Mouse (Mus musculus) liver, embryonic 12.5 days (tissue): Measurements from ENCODE around the gene Gm42417. TPM values are rescaled to one million over a fixed set of nuclear protein-coding genes. Genes with fewer than 3 reads are reported as not detected.

Experiments used
- ATAC-seq: fragments of 200-750 bp; cut with Nextera tagmentation; 2 replicates; pipeline ENCODE4 v1.8.0; 2017; ENCODE audit warnings: moderate number of reproducible peaks, mild to moderate bottlenecking, moderate library complexity
- H3K27ac ChIP-seq: fragments of 300-500 bp; sonication (generic); 2 replicates; pipeline ENCODE4 v1.5.1; 2016; ENCODE audit warnings: mild to moderate bottlenecking
- H3K27me3 ChIP-seq: fragments of 300-500 bp; sonication (generic); replicated peaks from 2 replicates; pipeline ENCODE4 v1.6.1; 2016; ENCODE audit warnings: mild to moderate bottlenecking, moderate library complexity
- H3K36me3 ChIP-seq: fragments of 300-500 bp; sonication (generic); 2 replicates; pipeline ENCODE4 v1.6.1; 2016; ENCODE audit warnings: mild to moderate bottlenecking, moderate library complexity
- H3K4me1 ChIP-seq: fragments of 300-500 bp; sonication (generic); 2 replicates; pipeline ENCODE4 v1.6.1; 2016
- H3K4me2 ChIP-seq: fragments of 300-500 bp; sonication (generic); 2 replicates; pipeline ENCODE4 v1.6.1; 2016; ENCODE audit warnings: mild to moderate bottlenecking, moderate library complexity
- H3K4me3 ChIP-seq: fragments of 300-500 bp; sonication (generic); 2 replicates; pipeline ENCODE4 v1.5.1; 2016; ENCODE audit warnings: mild to moderate bottlenecking, moderate library complexity
- H3K9ac ChIP-seq: fragments of 300-500 bp; sonication (generic); 2 replicates; pipeline ENCODE4 v1.6.1; 2016; ENCODE audit warnings: mild to moderate bottlenecking, moderate library complexity
- H3K9me3 ChIP-seq: fragments of 300-500 bp; sonication (generic); replicated peaks from 2 replicates; pipeline ENCODE4 v1.6.1; 2016; ENCODE audit warnings: mild to moderate bottlenecking, moderate library complexity
- WGBS: fragments of 180-500 bp; shearing (Covaris S2); methylation state at CpG from one replicate; pipeline ENCODE4 v1.1.7; 2016; ENCODE audit not compliant: insufficient replicate concordance; 5-methylcytosine and 5-hydroxymethylcytosine counted together
- polyA plus RNA-seq: library from polyadenylated mRNA; unstranded; fragments of >200 nt; fragmentation: Nextera tagmentation; extraction: Ambion mirVana; gene quantifications from 2 replicates; pipeline ENCODE4 v1.2.1, GENCODE M21; 2016

The Gm42417 gene
- polyA plus RNA-seq, 1 experiment from 2014 or later: 0.15 TPM

DNA sequence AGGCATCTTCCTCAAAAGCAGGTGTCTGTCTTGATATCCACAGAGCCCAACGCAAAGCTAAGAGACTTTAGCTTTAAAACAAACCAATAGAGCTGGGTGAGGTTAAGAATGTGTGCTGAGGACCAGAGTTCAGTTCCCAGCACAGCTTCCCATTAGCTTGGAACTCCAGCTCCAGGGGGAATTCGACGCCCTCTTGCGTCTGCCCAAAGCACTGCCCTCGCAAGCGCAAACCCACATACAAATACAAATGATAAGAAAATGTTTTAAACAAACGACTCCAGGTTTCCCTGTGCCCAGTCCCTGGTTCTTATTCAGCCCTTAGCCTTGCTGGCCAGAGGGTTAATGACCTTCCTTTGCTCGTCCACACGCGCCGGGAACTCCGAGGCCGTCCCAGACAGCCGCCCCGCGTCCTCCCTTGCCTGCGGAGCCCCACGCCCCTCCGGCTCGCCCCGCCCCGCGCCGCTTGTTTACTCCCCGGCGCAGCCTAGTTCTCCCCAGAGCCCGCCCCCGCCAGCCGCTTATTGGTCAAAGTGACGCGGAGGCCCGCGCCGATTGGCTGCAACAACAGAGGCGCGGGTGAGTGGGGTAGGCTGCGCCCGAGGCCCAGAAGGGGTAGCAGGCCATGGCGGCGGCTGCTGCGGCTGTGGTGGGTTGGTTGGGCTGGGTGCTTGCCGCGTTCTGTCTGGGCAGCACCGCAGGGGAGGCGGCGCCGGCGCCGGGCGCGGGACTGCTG is 27.8 kb downstream of the Gm42417 start, which contains the start of gene Cnnm3:
Gene Cnnm3, plus strand, starts transcription at position 579 of the 733 bp plus-strand sequence.
- H3K27me3 ChIP-seq: no peaks in the 10 kb centered on the region
- H3K36me3 ChIP-seq: peaks cover 17% of the 10 kb centered on the region
- H3K27ac ChIP-seq: peak within 1 kb of the TSS; percentile 95
- H3K4me1 ChIP-seq: peaks cover 35% of the 10 kb centered on the region
- peak; percentile 99 for ATAC-seq
- WGBS: 1% methylated on average over 50 of the region's 51 CpGs
- peak within 1 kb of the TSS; percentile 98 for H3K4me3 ChIP-seq
- H3K9ac ChIP-seq: peak within 1 kb of the TSS; percentile 87
- H3K9me3 ChIP-seq: no peaks in the 10 kb centered on the region
- peak within 1 kb of the TSS; percentile 98 for H3K4me2 ChIP-seq

DNA sequence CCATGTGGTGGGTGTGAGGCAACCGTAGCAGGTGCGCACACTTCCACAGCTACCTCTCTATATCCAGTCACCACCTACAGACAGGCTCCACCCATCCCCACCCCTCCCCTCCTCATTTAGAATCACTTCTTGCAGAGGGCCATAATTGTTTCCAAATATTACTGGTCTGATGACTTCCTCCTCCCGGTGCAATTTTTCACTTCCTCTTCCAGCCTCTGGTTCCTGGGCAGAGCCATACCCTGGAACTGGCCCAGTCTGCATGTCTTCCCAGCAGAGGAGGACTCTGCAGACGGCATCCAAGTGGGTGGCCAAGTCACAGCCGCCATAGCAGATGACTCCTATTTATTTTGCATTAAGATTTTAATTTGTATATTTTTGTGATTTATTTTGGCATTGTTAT is 31.0 kb downstream of the Gm42417 start:
- 62% methylated on average over 5 of the region's 5 CpGs for whole genome bisulfite sequencing

DNA sequence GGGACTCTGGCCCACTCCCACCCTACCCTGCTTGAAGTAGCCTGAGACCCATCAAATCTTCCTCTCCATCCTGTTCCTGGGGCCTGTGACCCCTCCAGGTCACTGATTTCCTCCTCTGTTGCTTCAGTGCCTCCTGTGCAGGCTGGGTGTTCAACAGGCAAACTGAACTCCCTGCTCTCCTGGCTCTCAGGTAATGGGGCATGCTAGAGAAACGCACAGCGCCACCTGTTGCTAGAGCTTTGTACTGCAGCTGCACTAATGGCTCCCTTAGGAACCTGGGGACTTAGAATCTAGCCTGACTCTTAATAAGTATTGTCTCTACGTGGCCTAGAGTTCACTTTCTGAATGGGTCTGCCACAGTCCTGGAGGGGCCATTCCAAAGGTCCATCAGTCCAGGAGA is 38.0 kb downstream of the Gm42417 start:
- no peak overlapping the region for H3K27ac ChIP-seq
- no peak overlapping the region for H3K4me3 ChIP-seq
- 3% methylated on average over 3 of the region's 3 CpGs for WGBS
- H3K4me2 ChIP-seq: no peak overlapping the region
- no peaks in the 10 kb centered on the region for H3K4me1 ChIP-seq
- H3K27me3 ChIP-seq: no peaks in the 10 kb centered on the region
- no peaks in the 10 kb centered on the region for H3K9me3 ChIP-seq
- no peak overlapping the region for H3K9ac ChIP-seq
- H3K36me3 ChIP-seq: peaks cover 8% of the 10 kb centered on the region; the same call in 1 of the 2 replicates
- ATAC-seq: no peak

More for the DNA sequence above, 31.0 kb downstream of the Gm42417 start:
- Histone ChIP-seq H3K27me3 (no peaks in the 10 kb centered on the region), H3K4me2 (no peak overlapping the region), H3K4me3 (no peak overlapping the region), H3K9me3 (no peaks in the 10 kb centered on the region), H3K9ac (no peak overlapping the region), H3K27ac (no peak overlapping the region), H3K36me3 (no peaks in the 10 kb centered on the region), H3K4me1 (peaks cover 9% of the 10 kb centered on the region)
- no peak for ATAC-seq

- no peaks in the 10 kb centered on the region for H3K4me1 ChIP-seq
- no peaks in the 10 kb centered on the region for H3K9me3 ChIP-seq
- H3K4me2 ChIP-seq: no peak overlapping the region
- H3K36me3 ChIP-seq: peaks cover 8% of the 10 kb centered on the region; the same call in 1 of the 2 replicates
- H3K4me3 ChIP-seq: no peak overlapping the region
- ATAC-seq: no peak
- no peak overlapping the region for H3K9ac ChIP-seq
- WGBS: 58% methylated on average over 2 of the region's 2 CpGs
- H3K27me3 ChIP-seq: no peaks in the 10 kb centered on the region
- no peak overlapping the region for H3K27ac ChIP-seq
Observed at GRCm38 (mm10) chr1:36497312-36497711, 41.9 kb downstream of the Gm42417 start.

DNA sequence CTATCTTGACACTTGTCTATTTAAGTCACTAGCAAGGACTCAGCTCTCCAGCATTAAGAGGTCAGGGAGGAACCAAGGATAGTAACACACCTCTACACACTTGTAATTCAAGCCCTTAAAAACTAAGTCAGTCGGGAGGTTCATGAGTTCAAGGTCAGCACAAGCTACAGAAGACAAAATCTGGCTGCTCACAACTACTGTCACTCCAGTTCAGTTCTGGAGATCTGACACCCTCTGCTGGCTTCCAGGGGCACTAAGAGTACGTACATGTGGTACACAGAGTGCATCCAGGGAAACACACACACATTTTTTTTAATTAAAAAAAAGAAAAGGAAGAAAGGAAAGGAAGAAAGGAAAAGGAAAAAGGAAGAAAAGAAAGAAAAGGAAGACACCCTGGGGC is 42.5 kb downstream of the Gm42417 start:
- H3K36me3 ChIP-seq: peaks cover 8% of the 10 kb centered on the region; the same call in 1 of the 2 replicates
- H3K9ac ChIP-seq: no peak overlapping the region
- H3K4me2 ChIP-seq: no peak overlapping the region
- no peak overlapping the region for H3K27ac ChIP-seq
- no peaks in the 10 kb centered on the region for H3K4me1 ChIP-seq
- 54% methylated on average over 2 of the region's 2 CpGs for WGBS
- no peaks in the 10 kb centered on the region for H3K27me3 ChIP-seq
- H3K9me3 ChIP-seq: no peaks in the 10 kb centered on the region
- no peak for ATAC-seq
- H3K4me3 ChIP-seq: no peak overlapping the region

GRCm38 (mm10) chr1:36493299-36493698 is 45.9 kb downstream of the Gm42417 start:
- Histone ChIP-seq H3K9ac (no peak overlapping the region), H3K9me3 (no peaks in the 10 kb centered on the region), H3K27ac (no peak overlapping the region), H3K27me3 (no peaks in the 10 kb centered on the region), H3K36me3 (no peaks in the 10 kb centered on the region), H3K4me1 (no peaks in the 10 kb centered on the region), H3K4me2 (no peak overlapping the region), H3K4me3 (no peak overlapping the region)
- WGBS: 69% methylated on average over 6 of the region's 6 CpGs
- no peak for ATAC-seq

DNA sequence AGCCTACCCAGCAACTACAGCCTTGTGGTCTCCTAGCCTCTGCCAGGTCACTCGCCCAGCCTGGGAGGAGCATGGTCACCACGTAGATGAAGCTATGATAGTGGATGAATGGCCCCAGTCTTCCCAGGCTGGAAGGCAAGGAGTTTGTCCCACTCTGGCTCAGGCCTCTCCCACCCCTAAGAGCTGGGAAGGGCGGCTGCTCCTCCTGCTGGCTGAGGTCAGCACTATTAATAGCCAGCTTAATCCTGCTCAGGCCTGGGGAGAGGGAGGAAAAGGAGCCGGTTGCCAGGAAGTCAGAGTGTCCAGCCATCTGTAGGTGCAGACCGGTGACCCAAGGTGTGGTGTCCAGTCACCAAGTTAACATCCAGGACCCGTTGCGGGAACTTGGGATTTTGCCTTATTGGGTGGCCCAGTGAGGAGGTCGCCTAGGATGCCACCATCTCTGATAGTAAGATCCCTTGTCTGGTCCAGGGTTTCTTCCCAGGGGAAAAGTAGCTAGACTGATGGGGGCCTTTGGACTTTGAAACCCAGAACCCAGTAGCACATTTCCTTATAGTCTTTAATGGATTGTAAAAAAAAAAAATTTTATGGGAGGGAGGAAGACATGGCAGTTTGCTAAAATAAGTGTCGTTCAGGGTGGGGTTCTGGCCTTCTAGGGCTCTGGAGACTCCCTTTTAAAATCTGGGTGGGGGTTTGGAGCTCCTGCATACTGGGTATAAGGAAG is 46.7 kb downstream of the Gm42417 start:
- Histone ChIP-seq H3K27me3 (no peaks in the 10 kb centered on the region), H3K27ac (no peak overlapping the region), H3K9me3 (no peaks in the 10 kb centered on the region), H3K4me3 (no peak overlapping the region), H3K4me1 (no peaks in the 10 kb centered on the region), H3K36me3 (no peaks in the 10 kb centered on the region), H3K4me2 (no peak overlapping the region), H3K9ac (no peak overlapping the region)
- WGBS: 52% methylated on average over 9 of the region's 9 CpGs
- ATAC-seq: 0 out of 2 replicates have a peak, but pooled peaks have one; percentile 30

DNA sequence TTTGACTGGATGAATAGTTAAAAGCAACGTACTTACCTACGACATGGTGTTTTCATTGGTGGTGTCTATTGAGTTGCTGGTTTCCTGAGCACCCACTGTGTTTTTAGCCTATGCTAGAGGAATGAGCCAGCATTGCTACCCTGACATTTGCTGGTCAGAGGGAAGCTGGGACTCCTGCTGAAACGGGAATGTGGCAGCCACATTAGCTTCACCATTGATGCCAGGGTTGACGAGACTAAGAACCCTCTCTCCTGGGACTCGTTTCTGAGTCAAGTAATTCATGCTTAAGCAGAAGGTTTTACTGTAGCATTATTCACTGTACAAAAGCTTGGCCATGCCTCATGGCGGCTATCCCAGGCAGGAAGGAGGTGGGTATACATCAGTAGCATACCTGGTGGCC is 49.6 kb downstream of the Gm42417 start:
- Histone ChIP-seq H3K27ac (no peak overlapping the region), H3K4me1 (no peaks in the 10 kb centered on the region)
- WGBS: 69% methylated on average over 6 of the region's 6 CpGs

DNA sequence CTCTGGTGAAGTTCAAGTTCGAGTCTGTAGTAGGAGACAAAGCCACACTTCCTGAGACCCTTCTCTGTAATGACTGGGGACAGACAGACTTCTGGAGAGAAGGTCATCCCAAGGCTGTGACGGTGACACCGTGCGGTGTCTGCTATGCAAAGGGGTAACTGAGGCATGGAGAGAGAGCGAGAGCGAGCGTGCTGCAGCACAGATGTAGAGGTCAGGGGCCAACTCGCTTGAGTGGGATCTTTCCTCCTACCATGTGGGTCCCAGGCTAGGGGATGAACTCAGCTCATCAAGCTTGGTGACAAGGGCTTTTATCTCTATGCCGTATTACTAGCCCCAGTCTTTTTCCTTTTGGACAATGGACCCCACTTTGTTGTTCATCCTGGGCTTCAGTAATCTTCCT is 52.1 kb downstream of the Gm42417 start:
- no peak for ATAC-seq
- Histone ChIP-seq H3K9me3 (no peaks in the 10 kb centered on the region), H3K9ac (no peak overlapping the region), H3K36me3 (no peaks in the 10 kb centered on the region), H3K27me3 (no peaks in the 10 kb centered on the region), H3K4me1 (peaks cover 6% of the 10 kb centered on the region), H3K27ac (no peak overlapping the region), H3K4me2 (no peak overlapping the region), H3K4me3 (no peak overlapping the region)
- WGBS: 75% methylated on average over 9 of the region's 9 CpGs

More for the DNA sequence above, 49.6 kb downstream of the Gm42417 start:
- no peak overlapping the region for H3K4me2 ChIP-seq
- no peaks in the 10 kb centered on the region for H3K27me3 ChIP-seq
- no peak overlapping the region for H3K4me3 ChIP-seq
- H3K9ac ChIP-seq: no peak overlapping the region
- no peaks in the 10 kb centered on the region for H3K36me3 ChIP-seq
- ATAC-seq: no peak
- H3K9me3 ChIP-seq: no peaks in the 10 kb centered on the region

DNA sequence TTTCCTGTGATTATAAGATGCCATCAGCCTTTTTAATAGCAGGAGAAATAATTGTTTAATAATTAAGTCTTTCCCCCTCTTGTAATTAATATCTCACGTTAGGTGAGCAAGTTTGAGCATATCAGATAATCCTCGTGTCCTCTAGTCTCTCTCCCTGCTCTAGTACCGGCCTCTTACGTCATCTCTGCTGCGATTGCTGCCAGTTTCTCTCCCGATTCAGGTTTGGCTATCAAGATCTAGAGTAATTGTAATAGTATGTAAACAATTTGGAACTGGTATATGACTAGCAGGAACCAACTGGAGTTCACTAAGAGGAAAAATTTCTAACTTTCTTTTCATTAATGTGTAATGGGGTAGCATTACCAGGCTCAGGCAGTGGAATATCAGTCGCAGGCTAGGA is 54.1 kb downstream of the Gm42417 start:
- Histone ChIP-seq H3K9me3 (no peaks in the 10 kb centered on the region), H3K9ac (no peak overlapping the region), H3K4me1 (peaks cover 8% of the 10 kb centered on the region), H3K4me3 (no peak overlapping the region), H3K36me3 (no peaks in the 10 kb centered on the region), H3K4me2 (no peak overlapping the region), H3K27me3 (no peaks in the 10 kb centered on the region), H3K27ac (no peak overlapping the region)
- WGBS: 64% methylated on average over 7 of the region's 7 CpGs
- ATAC-seq: no peak

DNA sequence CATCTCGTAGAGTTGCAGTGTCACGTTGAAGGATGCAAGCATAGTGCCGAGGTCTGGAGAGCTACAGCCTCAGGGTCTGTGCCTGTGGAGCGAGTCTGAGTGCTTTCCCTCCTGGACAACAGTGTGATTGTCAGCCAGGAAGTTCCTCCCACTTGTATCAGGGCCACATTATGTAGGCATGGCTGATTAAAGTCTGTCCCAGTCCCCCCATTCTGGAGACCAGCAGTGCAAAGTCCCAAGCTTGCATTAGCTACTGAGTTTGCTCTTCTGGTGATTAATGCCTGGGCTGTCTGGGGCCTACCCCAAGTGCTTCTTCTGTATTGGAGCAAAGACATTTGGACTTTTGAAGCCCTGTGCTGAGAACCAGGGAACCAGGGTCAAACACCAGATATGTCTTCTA is 55.4 kb downstream of the Gm42417 start:
- WGBS: 62% methylated on average over 4 of the region's 4 CpGs

More for the DNA sequence above, 55.4 kb downstream of the Gm42417 start:
- Histone ChIP-seq H3K9ac (no peak overlapping the region), H3K36me3 (no peaks in the 10 kb centered on the region), H3K9me3 (no peaks in the 10 kb centered on the region), H3K4me1 (peaks cover 8% of the 10 kb centered on the region), H3K27me3 (no peaks in the 10 kb centered on the region), H3K4me3 (no peak overlapping the region), H3K27ac (no peak overlapping the region), H3K4me2 (no peak overlapping the region)
- peak; percentile 37 for ATAC-seq
